Mouse (Mus musculus) B cell, adult (primary cell): ENCODE measurements around the gene Sgsh. TPM values are rescaled to one million over a fixed set of nuclear protein-coding genes. Genes with fewer than 3 reads are reported as not detected.

Source experiments
- total RNA-seq: library from RNA; stranded (reverse); gene quantifications from 4 replicates; pipeline ENCODE4 v1.2.4, GENCODE M21; 2023; ENCODE audit not compliant: inconsistent age

Sgsh gene
- 21.0 to 28.6 TPM (median 23.3 TPM) in 4 replicates for total RNA-seq

GRCm38 (mm10) chr11:119355443-119356385 lies at the start of gene Sgsh, which contains the start of gene Slc26a11:
Sgsh (minus strand) TSS chr11:119355536.
Slc26a11 (plus strand) TSS chr11:119355557.

GRCm38 (mm10) chr11:119392800-119393482 lies 37.6 kb upstream of the Sgsh start, which contains the start of gene Rnf213:
Rnf213 (plus strand) TSS chr11:119393100.

DNA sequence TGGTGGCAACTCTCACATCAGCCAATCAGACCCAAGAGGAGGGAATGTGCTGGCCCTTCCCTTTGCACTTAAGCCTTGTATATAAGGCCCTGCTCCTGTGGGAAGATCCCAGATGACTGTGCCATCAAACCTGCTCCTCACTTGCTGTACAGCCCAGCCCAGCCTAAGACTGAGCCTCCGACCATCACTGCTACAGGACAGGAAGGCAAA lies 47.8 kb downstream of the Sgsh start, which contains the start of gene Card14:
Gene Card14 (plus strand): TSS at position 111 of the 210 bp plus-strand sequence.

GRCm38 (mm10) chr11:119299391-119300245 lies 55.7 kb downstream of the Sgsh start, which contains the start of gene Eif4a3:
Eif4a3 (minus strand) TSS chr11:119300089.

Other genes with a start within 250 kb of the Sgsh start
- 0.06 to 1.4 TPM (median 0.18 TPM) in 4 replicates for gene Tbc1d16, start 127.0 kb downstream of the Sgsh start, total RNA-seq
- gene Ccdc40, start 127.0 kb downstream of the Sgsh start, total RNA-seq, result 0.21 to 0.80 TPM (median 0.36 TPM) in 4 replicates
- 93.8 to 103 TPM (median 96.4 TPM) in 4 replicates for gene Gaa, start 87.6 kb downstream of the Sgsh start, total RNA-seq
- gene Eif4a3, start 55.4 kb downstream of the Sgsh start, total RNA-seq, result 211 to 223 TPM (median 221 TPM) in 4 replicates
- not detected in 4 replicates for gene Card14, start 47.8 kb downstream of the Sgsh start, total RNA-seq
- gene Slc26a11, start within 50 bp of the Sgsh start, total RNA-seq, result 23.6 to 27.8 TPM (median 25.3 TPM) in 4 replicates
- 89.1 to 147 TPM (median 110 TPM) in 4 replicates for gene Rnf213, start 37.6 kb upstream of the Sgsh start, total RNA-seq
- gene Endov, start 135.8 kb upstream of the Sgsh start, total RNA-seq, result 31.8 to 33.2 TPM (median 32.6 TPM) in 4 replicates
- gene Nptx1, start 192.2 kb upstream of the Sgsh start, total RNA-seq, result not detected in 4 replicates
- gene Rptor, start 247.4 kb upstream of the Sgsh start, total RNA-seq, result 55.1 to 68.5 TPM (median 62.1 TPM) in 4 replicates